ENCODE assay signal across 14 mouse cellular contexts in the genomic region with DNA sequence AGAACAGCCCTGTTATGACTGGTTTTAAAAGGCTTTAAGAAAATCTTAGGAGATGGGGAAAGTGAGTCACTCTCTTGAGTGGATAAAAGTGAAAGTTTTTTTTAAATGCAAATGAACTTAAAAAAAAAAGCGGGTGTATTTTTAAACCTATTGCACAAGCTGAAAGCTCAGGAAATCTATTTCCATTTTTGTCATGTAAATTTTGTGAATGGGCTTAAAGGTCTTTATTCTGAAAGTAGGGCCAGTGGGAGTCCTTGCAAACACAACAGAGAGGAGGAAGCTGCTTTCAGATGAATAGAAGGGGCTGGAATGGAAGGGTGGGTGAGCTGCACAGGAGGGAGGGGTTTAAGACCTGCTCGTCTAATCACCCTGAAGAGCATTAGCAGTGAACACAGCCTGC.
A peak's percentile ranks its signal among the peaks of the same experiment; 100 is the strongest.
DNase-seq lines count a peak whose midpoint lies in the region; ATAC-seq lines count a peak whose summit lies in the region.
"Had no signal": no experiment of that assay in that cellular context is flagged by ENCODE, and none has a peak within 500 bp of the region (broad histone marks: within the 10 kb centered on the region; RNA-seq: fewer than 3 reads in every experiment).

No protein-coding gene starts in this region.

- H3K4me2 ChIP-seq in hindbrain, embryonic 13.5 days: no peak overlapping the region
- H3K4me2 ChIP-seq: heart, embryonic 13.5 days had no signal

- WGBS in hindbrain, embryonic 13.5 days: 7% methylated on average over 2 of the region's 2 CpGs

- H3K9ac ChIP-seq in hindbrain, embryonic 13.5 days: no peak overlapping the region
- H3K9ac ChIP-seq: heart, embryonic 13.5 days had no signal

- H3K4me1 ChIP-seq in hindbrain, embryonic 13.5 days (replicated peaks): no peaks in the 10 kb centered on the region
- H3K4me1 ChIP-seq: heart, embryonic 13.5 days had no signal

- H3K27ac ChIP-seq in hindbrain, embryonic 13.5 days: no peak overlapping the region
- H3K27ac ChIP-seq: heart, embryonic 13.5 days; left cerebral cortex, adult 2 months had no signal

- peak; percentile 11 to 15 for DNase-seq in right cerebral cortex, adult 2 months (ENCODE audit: low spot score in 2 of 2)
- DNase-seq in right cerebral cortex, postnatal 14 days: no peak
- DNase-seq in embryo, embryonic 9.5 days (ENCODE audit: extremely low spot score): peak; percentile 24
- no peak for DNase-seq in c-Kit-positive CD71-positive TER-119-positive erythroid progenitor cells, embryonic 14.5 days (ENCODE audit: low spot score)
- DNase-seq in right cerebral cortex, adult 18-20 months: no peak
- no peak for DNase-seq in layer of hippocampus, adult 18-20 months (ENCODE audit: low spot score in 2 of 2)
- DNase-seq: cerebellum, postnatal 25 days; gastrocnemius, postnatal 25 days; kidney, postnatal 10 days; liver; thymus, postnatal 4 days had no signal

- H3K27me3 ChIP-seq in hindbrain, embryonic 13.5 days: no peaks in the 10 kb centered on the region
- H3K27me3 ChIP-seq: heart, embryonic 13.5 days had no signal

- 0 out of 2 replicates have a peak, but pooled peaks have one; percentile 66 for ATAC-seq in hindbrain, embryonic 13.5 days (ENCODE audit: low FRiP score)

- no peaks in the 10 kb centered on the region for H3K9me3 ChIP-seq in hindbrain, embryonic 13.5 days
- H3K9me3 ChIP-seq: heart, embryonic 13.5 days had no signal

- H3K4me3 ChIP-seq in hindbrain, embryonic 13.5 days: no peak overlapping the region
- H3K4me3 ChIP-seq: heart, embryonic 13.5 days; left cerebral cortex, adult 2 months had no signal

- H3K36me3 ChIP-seq in hindbrain, embryonic 13.5 days: no peaks in the 10 kb centered on the region
- H3K36me3 ChIP-seq: heart, embryonic 13.5 days had no signal

Comparison
In these comparisons a context has a peak if more than half of its experiments do, and no peak if none do; other contexts are left out.
1. DNase-seq: peak in right cerebral cortex, adult 2 months (2 of 2) and embryo, embryonic 9.5 days (single experiment); none in right cerebral cortex, postnatal 14 days (single experiment), c-Kit-positive CD71-positive TER-119-positive erythroid progenitor cells, embryonic 14.5 days (single experiment), right cerebral cortex, adult 18-20 months (single experiment) and layer of hippocampus, adult 18-20 months (0 of 2).